Mouse (Mus musculus) neural tube, embryonic 13.5 days (tissue): ENCODE data around the gene Pkdcc. TPM values are rescaled to one million over a fixed set of nuclear protein-coding genes. Genes with fewer than 3 reads are reported as not detected.

Source experiments
- ATAC-seq: fragments of 200-750 bp; cut with Nextera tagmentation; 2 replicates; pipeline ENCODE4 v1.8.0; 2017; ENCODE audit warnings: low read depth, mild to moderate bottlenecking, moderate TSS enrichment, moderate library complexity
- H3K27ac ChIP-seq: fragments of 300-500 bp; sonication (generic); replicated peaks from 2 replicates; pipeline ENCODE4 v1.5.1; 2015; ENCODE audit warnings: moderate library complexity, mild to moderate bottlenecking, inconsistent platforms
- H3K27me3 ChIP-seq: fragments of 300-500 bp; sonication (generic); 2 replicates; pipeline ENCODE4 v1.6.1; 2015; ENCODE audit warnings: mild to moderate bottlenecking, inconsistent platforms
- H3K36me3 ChIP-seq: fragments of 300-500 bp; sonication (generic); 2 replicates; pipeline ENCODE4 v1.6.1; 2015; ENCODE audit warnings: mild to moderate bottlenecking, inconsistent platforms
- H3K4me1 ChIP-seq: fragments of 300-500 bp; sonication (generic); replicated peaks from 2 replicates; pipeline ENCODE4 v1.6.1; 2015; ENCODE audit warnings: inconsistent platforms
- H3K4me2 ChIP-seq: fragments of 300-500 bp; sonication (generic); 2 replicates; pipeline ENCODE4 v1.6.1; 2015; ENCODE audit warnings: inconsistent platforms, mild to moderate bottlenecking, moderate library complexity
- H3K4me3 ChIP-seq: fragments of 300-500 bp; sonication (generic); 2 replicates; pipeline ENCODE4 v1.5.1; 2015; ENCODE audit warnings: mild to moderate bottlenecking, inconsistent platforms
- H3K9ac ChIP-seq: fragments of 300-500 bp; sonication (generic); 2 replicates; pipeline ENCODE4 v1.6.1; 2015; ENCODE audit warnings: moderate library complexity, mild to moderate bottlenecking, inconsistent platforms
- H3K9me3 ChIP-seq: fragments of 300-500 bp; sonication (generic); 2 replicates; pipeline ENCODE4 v1.6.1; 2016; ENCODE audit warnings: inconsistent platforms
- WGBS: fragments of 180-500 bp; shearing (Covaris S2); methylation state at CpG from one replicate; pipeline ENCODE4 v1.1.7; 2015; 5-methylcytosine and 5-hydroxymethylcytosine counted together
- polyA plus RNA-seq: library from polyadenylated mRNA; unstranded; fragments of >200 nt; fragmentation: Nextera tagmentation; extraction: Ambion mirVana; gene quantifications from 2 replicates; pipeline ENCODE4 v1.2.1, GENCODE M21; 2015

The Pkdcc gene
- polyA plus RNA-seq, 1 experiment from 2014 or later = 4.2 TPM

GRCm38 (mm10) chr17:83226395-83226986 lies 11.4 kb downstream of the Pkdcc start:
- H3K9me3 ChIP-seq = no peaks in the 10 kb centered on the region
- H3K36me3 ChIP-seq = peaks cover 14% of the 10 kb centered on the region
- no peak for ATAC-seq
- no peak overlapping the region for H3K27ac ChIP-seq
- no peak overlapping the region for H3K4me3 ChIP-seq
- H3K4me2 ChIP-seq = no peak overlapping the region
- WGBS = 77% methylated on average over 8 of the region's 8 CpGs
- H3K9ac ChIP-seq = no peak overlapping the region
- no peaks in the 10 kb centered on the region for H3K27me3 ChIP-seq
- peaks cover 30% of the 10 kb centered on the region for H3K4me1 ChIP-seq

- 64% methylated on average over 11 of the region's 11 CpGs for WGBS
- Histone ChIP-seq H3K27me3 (no peaks in the 10 kb centered on the region), H3K4me3 (no peak overlapping the region), H3K4me1 (no peaks in the 10 kb centered on the region), H3K9me3 (no peaks in the 10 kb centered on the region), H3K27ac (no peak overlapping the region), H3K36me3 (no peaks in the 10 kb centered on the region), H3K4me2 (no peak overlapping the region), H3K9ac (no peak overlapping the region)
- no peak for ATAC-seq
These were observed 16.3 kb downstream of the Pkdcc start for GRCm38 (mm10) chr17:83231357-83231756.

GRCm38 (mm10) chr17:83235227-83235626 lies 20.1 kb downstream of the Pkdcc start:
- no peaks in the 10 kb centered on the region for H3K27me3 ChIP-seq
- H3K27ac ChIP-seq = no peak overlapping the region
- no peak overlapping the region for H3K4me2 ChIP-seq
- H3K9ac ChIP-seq = no peak overlapping the region
- H3K36me3 ChIP-seq = no peaks in the 10 kb centered on the region
- no peaks in the 10 kb centered on the region for H3K9me3 ChIP-seq
- peaks cover 10% of the 10 kb centered on the region; the same call in 1 of the 2 replicates for H3K4me1 ChIP-seq
- 88% methylated on average over 10 of the region's 10 CpGs for WGBS
- no peak for ATAC-seq
- H3K4me3 ChIP-seq = no peak overlapping the region

GRCm38 (mm10) chr17:83236202-83236601 lies 21.1 kb downstream of the Pkdcc start:
- H3K27ac ChIP-seq = no peak overlapping the region
- H3K9me3 ChIP-seq = no peaks in the 10 kb centered on the region
- H3K4me1 ChIP-seq = peaks cover 10% of the 10 kb centered on the region; the same call in 1 of the 2 replicates
- H3K36me3 ChIP-seq = no peaks in the 10 kb centered on the region
- no peak overlapping the region for H3K9ac ChIP-seq
- H3K27me3 ChIP-seq = no peaks in the 10 kb centered on the region
- no peak overlapping the region for H3K4me2 ChIP-seq
- WGBS = 71% methylated on average over 8 of the region's 8 CpGs
- ATAC-seq = no peak
- H3K4me3 ChIP-seq = no peak overlapping the region

GRCm38 (mm10) chr17:83238123-83239058 lies 23.3 kb downstream of the Pkdcc start:
- WGBS = 61% methylated on average over 16 of the region's 16 CpGs

GRCm38 (mm10) chr17:83244502-83244901 lies 29.4 kb downstream of the Pkdcc start:
- Histone ChIP-seq H3K4me2 (no peak overlapping the region), H3K4me1 (peaks cover 7% of the 10 kb centered on the region), H3K9me3 (no peaks in the 10 kb centered on the region), H3K9ac (no peak overlapping the region), H3K36me3 (no peaks in the 10 kb centered on the region), H3K27me3 (0 out of 2 replicates have a peak, but pooled peaks cover 4% of the 10 kb centered on the region), H3K27ac (no peak overlapping the region), H3K4me3 (no peak overlapping the region)
- ATAC-seq = no peak
- WGBS = 85% methylated on average over 1 of the region's 1 CpGs

More at GRCm38 (mm10) chr17:83238123-83239058, 23.3 kb downstream of the Pkdcc start:
- no peaks in the 10 kb centered on the region for H3K36me3 ChIP-seq
- H3K4me3 ChIP-seq = no peak overlapping the region
- ATAC-seq = peak; percentile 54; the same call in 1 of the 2 replicates
- peaks cover 10% of the 10 kb centered on the region; the same call in 1 of the 2 replicates for H3K4me1 ChIP-seq
- no peak overlapping the region for H3K9ac ChIP-seq
- no peaks in the 10 kb centered on the region for H3K9me3 ChIP-seq
- H3K27ac ChIP-seq = no peak overlapping the region
- H3K4me2 ChIP-seq = no peak overlapping the region
- no peaks in the 10 kb centered on the region for H3K27me3 ChIP-seq

- Histone ChIP-seq H3K27me3 (0 out of 2 replicates have a peak, but pooled peaks cover 9% of the 10 kb centered on the region), H3K36me3 (no peaks in the 10 kb centered on the region), H3K4me2 (no peak overlapping the region), H3K9me3 (no peaks in the 10 kb centered on the region), H3K9ac (no peak overlapping the region), H3K27ac (no peak overlapping the region), H3K4me3 (no peak overlapping the region), H3K4me1 (peaks cover 7% of the 10 kb centered on the region)
- ATAC-seq = no peak
- WGBS = 72% methylated on average over 3 of the region's 3 CpGs
These were observed 30.4 kb downstream of the Pkdcc start for GRCm38 (mm10) chr17:83245460-83245859.

- H3K36me3 ChIP-seq = no peaks in the 10 kb centered on the region
- H3K9ac ChIP-seq = no peak overlapping the region
- H3K9me3 ChIP-seq = no peaks in the 10 kb centered on the region
- peaks cover 9% of the 10 kb centered on the region; the same call in 1 of the 2 replicates for H3K27me3 ChIP-seq
- no peak overlapping the region for H3K27ac ChIP-seq
- H3K4me1 ChIP-seq = peaks cover 12% of the 10 kb centered on the region
- ATAC-seq = peak; percentile 67; the same call in 1 of the 2 replicates
- no peak overlapping the region for H3K4me2 ChIP-seq
- H3K4me3 ChIP-seq = no peak overlapping the region
- 28% methylated on average over 7 of the region's 7 CpGs for WGBS
These were observed 31.0 kb downstream of the Pkdcc start for GRCm38 (mm10) chr17:83246090-83246489.

GRCm38 (mm10) chr17:83247176-83247575 lies 32.1 kb downstream of the Pkdcc start:
- peaks cover 18% of the 10 kb centered on the region; the same call in 1 of the 2 replicates for H3K27me3 ChIP-seq
- no peaks in the 10 kb centered on the region for H3K9me3 ChIP-seq
- no peak for ATAC-seq
- no peak overlapping the region for H3K4me3 ChIP-seq
- H3K36me3 ChIP-seq = no peaks in the 10 kb centered on the region
- H3K4me2 ChIP-seq = no peak overlapping the region
- 68% methylated on average over 4 of the region's 4 CpGs for WGBS
- H3K9ac ChIP-seq = no peak overlapping the region
- no peak overlapping the region for H3K27ac ChIP-seq
- peaks cover 17% of the 10 kb centered on the region for H3K4me1 ChIP-seq

- H3K9ac ChIP-seq = no peak overlapping the region
- H3K36me3 ChIP-seq = no peaks in the 10 kb centered on the region
- H3K9me3 ChIP-seq = no peaks in the 10 kb centered on the region
- no peak overlapping the region for H3K4me2 ChIP-seq
- peaks cover 18% of the 10 kb centered on the region; the same call in 1 of the 2 replicates for H3K27me3 ChIP-seq
- WGBS = 34% methylated on average over 2 of the region's 2 CpGs
- no peak overlapping the region for H3K4me3 ChIP-seq
- H3K4me1 ChIP-seq = peaks cover 17% of the 10 kb centered on the region
- no peak for ATAC-seq
- no peak overlapping the region for H3K27ac ChIP-seq
These were observed 33.4 kb downstream of the Pkdcc start for GRCm38 (mm10) chr17:83248467-83248866.

GRCm38 (mm10) chr17:83250903-83251526 lies 35.9 kb downstream of the Pkdcc start:
- no peak overlapping the region for H3K4me3 ChIP-seq
- H3K36me3 ChIP-seq = no peaks in the 10 kb centered on the region
- H3K27ac ChIP-seq = no peak overlapping the region
- WGBS = 72% methylated on average over 18 of the region's 18 CpGs
- no peak for ATAC-seq
- no peak overlapping the region for H3K9ac ChIP-seq
- H3K4me1 ChIP-seq = peaks cover 17% of the 10 kb centered on the region
- peaks cover 23% of the 10 kb centered on the region; the same call in 1 of the 2 replicates for H3K27me3 ChIP-seq
- no peak overlapping the region for H3K4me2 ChIP-seq
- no peaks in the 10 kb centered on the region for H3K9me3 ChIP-seq
